Mouse (Mus musculus) gastrocnemius, adult 18-20 months (tissue): ENCODE results near the gene Cd69. TPM values are rescaled to one million over a fixed set of nuclear protein-coding genes. Genes with fewer than 3 reads are reported as not detected.
A peak's percentile ranks its signal among the peaks of the same experiment; 100 is the strongest.

Experiments
- DNase-seq: peaks from one replicate; pipeline ENCODE4 v3.0.0; 2021; ENCODE audit warnings: low spot score
- total RNA-seq, 2 experiments: library from RNA; stranded (reverse); gene quantifications; 2 replicates each; pipeline ENCODE4 v1.2.3; 2021

Cd69 gene
- total RNA-seq, 2 experiments from 2014 or later = 0.12 TPM; not detected in 1

- DNase-seq = no peak
Measured at GRCm38 (mm10) chr6:129228935-129229773, 46.1 kb downstream of the Cd69 start.

- DNase-seq = no peak
Measured at GRCm38 (mm10) chr6:129225078-129225477, 50.2 kb downstream of the Cd69 start.

- no peak for DNase-seq
Measured at GRCm38 (mm10) chr6:129224090-129224489, 51.1 kb downstream of the Cd69 start.

- DNase-seq = no peak
Measured at GRCm38 (mm10) chr6:129223611-129224010, 51.6 kb downstream of the Cd69 start.

- DNase-seq = peak; percentile 45
Measured at GRCm38 (mm10) chr6:129222188-129222800, 52.9 kb downstream of the Cd69 start.

GRCm38 (mm10) chr6:129221053-129221452, 54.2 kb downstream of the Cd69 start:
- no peak for DNase-seq

- no peak for DNase-seq
Measured at GRCm38 (mm10) chr6:129219897-129220517, 55.2 kb downstream of the Cd69 start.

- no peak for DNase-seq
Measured at GRCm38 (mm10) chr6:129218191-129218696, 57.0 kb downstream of the Cd69 start.

Other genes starting within 250 kb of the Cd69 start
- not detected for gene Klrb1f, start 229.5 kb downstream of the Cd69 start, total RNA-seq
- gene Clec2e, start 174.5 kb downstream of the Cd69 start, total RNA-seq = under 1 TPM; 0.31 to 0.59 TPM
- 10 to 100 TPM; 54.9 to 94.0 TPM for gene Clec2d, start 94.8 kb downstream of the Cd69 start, total RNA-seq
- not detected for gene 4922502D21Rik, start 56.4 kb upstream of the Cd69 start, total RNA-seq
- gene Clec12a, start 67.3 kb upstream of the Cd69 start, total RNA-seq = under 1 TPM; 0.16 to 0.17 TPM
- not detected for gene Clec12b, start 110.4 kb upstream of the Cd69 start, total RNA-seq
- not detected for gene Clec1b, start 121.9 kb upstream of the Cd69 start, total RNA-seq
- not detected for gene Clec9a, start 133.4 kb upstream of the Cd69 start, total RNA-seq
- 1 to 10 TPM; 1.6 to 1.8 TPM for gene Clec1a, start 176.6 kb upstream of the Cd69 start, total RNA-seq
- gene Olr1, start 231.7 kb upstream of the Cd69 start, total RNA-seq = under 1 TPM in 1 of 2 experiments, not detected in 1; 0.31 TPM
- not detected for gene Tmem52b, start 237.1 kb upstream of the Cd69 start, total RNA-seq